Mouse (Mus musculus): ENCODE measurements at regions not wholly inside any gene's neighbourhood (a gene's known extent, or its start where the extent isn't known, plus 50 kb on each side); places are given as distances from the start of the nearest gene placed in this dataset.

DNA sequence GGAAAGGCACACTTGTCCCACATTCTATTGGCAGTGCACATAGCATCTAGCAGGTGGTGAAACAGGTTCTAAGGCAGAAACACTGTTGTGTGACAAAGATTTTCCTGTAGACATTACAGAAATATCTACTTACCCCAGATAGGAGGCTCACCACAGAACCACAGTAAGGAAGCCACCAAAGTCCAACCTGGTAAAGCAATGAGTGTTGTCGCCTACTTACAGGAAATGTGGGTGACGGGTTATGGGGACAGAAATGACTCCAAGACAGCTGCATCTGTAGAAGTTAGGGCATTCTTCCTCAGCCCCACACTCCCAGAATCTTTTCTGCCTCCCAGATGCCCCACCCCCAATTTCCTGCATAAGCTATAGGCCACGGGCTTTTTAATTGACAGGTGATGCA lies 97.6 kb upstream of the Kcnk2 start:
- Histone ChIP-seq H3K4me3 (replicated peaks; ENCODE audit: low read depth, low read length) (no peak overlapping the region), H3K27ac (no peak overlapping the region), H3K4me2 (ENCODE audit: low read length) (no peak overlapping the region), H3K4me1 (replicated peaks; ENCODE audit: insufficient read depth, low read length) (peaks cover 7% of the 10 kb centered on the region; the same call in 1 of the 2 replicates), H3K9me3 (replicated peaks; ENCODE audit: low read length) (no peaks in the 10 kb centered on the region), H3K9ac (ENCODE audit: low read depth, low read length) (no peak overlapping the region), H3K27me3 (ENCODE audit: insufficient read depth, low read length) (no peaks in the 10 kb centered on the region), H3K36me3 (ENCODE audit: insufficient read depth, low read length) (no peaks in the 10 kb centered on the region)
- TF ChIP-seq CTCF (IDR thresholded peaks at IDR 0.05; ENCODE audit: low read depth) = no peak
- 73% methylated on average over 3 of the region's 3 CpGs for WGBS
- ATAC-seq (replicated peaks; ENCODE audit: low FRiP score, low read depth) = no peak
- no peak for DNase-seq (ENCODE audit: low spot score)

- H3K9ac ChIP-seq (ENCODE audit: low read depth, low read length) = no peak overlapping the region
- H3K27ac ChIP-seq = peak overlapping the region; percentile 47; the same call in 1 of the 2 replicates
- no peak overlapping the region for H3K4me3 ChIP-seq (replicated peaks; ENCODE audit: low read depth, low read length)
- 46% methylated on average over 4 of the region's 4 CpGs for WGBS
- no peak for TF ChIP-seq CTCF (IDR thresholded peaks at IDR 0.05; ENCODE audit: low read depth)
- DNase-seq (ENCODE audit: low spot score) = no peak
- peaks cover 11% of the 10 kb centered on the region; the same call in 1 of the 2 replicates for H3K4me1 ChIP-seq (replicated peaks; ENCODE audit: insufficient read depth, low read length)
- no peaks in the 10 kb centered on the region for H3K27me3 ChIP-seq (ENCODE audit: insufficient read depth, low read length)
- no peaks in the 10 kb centered on the region for H3K36me3 ChIP-seq (ENCODE audit: insufficient read depth, low read length)
- no peak overlapping the region for H3K4me2 ChIP-seq (ENCODE audit: low read length)
- ATAC-seq (replicated peaks; ENCODE audit: low FRiP score, low read depth) = 0 out of 2 replicates have a peak, but pooled peaks have one; percentile 65
- no peaks in the 10 kb centered on the region for H3K9me3 ChIP-seq (replicated peaks; ENCODE audit: low read length)
Observed at GRCm38 (mm10) chr1:189499141-189499540, 97.1 kb upstream of the Kcnk2 start.

GRCm38 (mm10) chr1:189497031-189497430 lies 95.0 kb upstream of the Kcnk2 start:
- TF ChIP-seq CTCF (IDR thresholded peaks at IDR 0.05; ENCODE audit: low read depth) = no peak
- H3K36me3 ChIP-seq (ENCODE audit: insufficient read depth, low read length) = no peaks in the 10 kb centered on the region
- no peak overlapping the region for H3K9ac ChIP-seq (ENCODE audit: low read depth, low read length)
- H3K9me3 ChIP-seq (replicated peaks; ENCODE audit: low read length) = no peaks in the 10 kb centered on the region
- H3K4me1 ChIP-seq (replicated peaks; ENCODE audit: insufficient read depth, low read length) = peaks cover 11% of the 10 kb centered on the region; the same call in 1 of the 2 replicates
- H3K27ac ChIP-seq = no peak overlapping the region
- H3K27me3 ChIP-seq (ENCODE audit: insufficient read depth, low read length) = no peaks in the 10 kb centered on the region
- ATAC-seq (replicated peaks; ENCODE audit: low FRiP score, low read depth) (no peak), DNase-seq (ENCODE audit: low spot score) (peak; percentile 44)
- no peak overlapping the region for H3K4me2 ChIP-seq (ENCODE audit: low read length)
- H3K4me3 ChIP-seq (replicated peaks; ENCODE audit: low read depth, low read length) = no peak overlapping the region
- 61% methylated on average over 9 of the region's 9 CpGs for WGBS

DNA sequence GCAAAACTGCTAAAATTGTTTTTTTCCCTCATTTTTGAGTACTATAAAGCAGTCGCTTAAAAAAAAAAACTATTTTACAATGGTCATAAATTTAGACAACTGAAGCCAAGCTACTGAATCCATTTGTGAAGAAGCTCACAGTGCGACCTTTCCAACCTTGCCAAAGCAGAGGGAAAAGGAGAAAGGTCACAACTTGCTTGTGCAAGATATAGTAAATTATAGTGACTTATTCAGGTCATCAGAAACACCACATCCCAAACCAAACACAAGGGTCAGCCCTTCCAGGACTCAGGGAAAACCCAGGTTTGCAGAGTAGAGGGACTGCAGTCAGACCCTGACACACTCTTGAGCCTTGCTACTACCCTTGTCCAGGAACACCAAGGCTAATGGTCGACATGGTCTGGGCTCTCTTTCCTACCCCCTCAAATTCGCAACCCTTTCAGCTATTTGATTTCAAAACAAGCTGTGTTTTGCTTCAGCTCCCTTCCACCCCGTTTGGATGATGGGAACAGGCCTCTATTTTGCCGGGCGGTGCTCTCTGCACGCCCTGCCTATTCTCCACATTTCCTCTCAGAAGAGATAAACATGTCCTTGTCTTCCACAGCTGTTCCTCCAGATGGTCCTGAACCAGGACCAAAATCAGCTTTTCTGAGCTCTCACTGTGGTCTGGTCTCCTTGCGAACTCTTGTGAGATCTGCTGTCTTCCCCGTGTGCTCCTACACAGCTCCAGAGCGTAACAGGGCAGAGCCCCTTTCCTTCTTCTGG lies 93.5 kb upstream of the Kcnk2 start:
- no peaks in the 10 kb centered on the region for H3K9me3 ChIP-seq (replicated peaks; ENCODE audit: low read length)
- no peak overlapping the region for H3K9ac ChIP-seq (ENCODE audit: low read depth, low read length)
- 43% methylated on average over 11 of the region's 11 CpGs for WGBS
- peak overlapping the region; percentile 39; the same call in 1 of the 2 replicates for H3K27ac ChIP-seq
- H3K36me3 ChIP-seq (ENCODE audit: insufficient read depth, low read length) = no peaks in the 10 kb centered on the region
- H3K27me3 ChIP-seq (ENCODE audit: insufficient read depth, low read length) = no peaks in the 10 kb centered on the region
- H3K4me1 ChIP-seq (replicated peaks; ENCODE audit: insufficient read depth, low read length) = peaks cover 11% of the 10 kb centered on the region; the same call in 1 of the 2 replicates
- H3K4me3 ChIP-seq (replicated peaks; ENCODE audit: low read depth, low read length) = no peak overlapping the region
- no peak for TF ChIP-seq CTCF (IDR thresholded peaks at IDR 0.05; ENCODE audit: low read depth)
- ATAC-seq (replicated peaks; ENCODE audit: low FRiP score, low read depth) (no peak; the same call in 1 of the 2 replicates), DNase-seq (ENCODE audit: low spot score) (peak; percentile 77)
- no peak overlapping the region for H3K4me2 ChIP-seq (ENCODE audit: low read length)

DNA sequence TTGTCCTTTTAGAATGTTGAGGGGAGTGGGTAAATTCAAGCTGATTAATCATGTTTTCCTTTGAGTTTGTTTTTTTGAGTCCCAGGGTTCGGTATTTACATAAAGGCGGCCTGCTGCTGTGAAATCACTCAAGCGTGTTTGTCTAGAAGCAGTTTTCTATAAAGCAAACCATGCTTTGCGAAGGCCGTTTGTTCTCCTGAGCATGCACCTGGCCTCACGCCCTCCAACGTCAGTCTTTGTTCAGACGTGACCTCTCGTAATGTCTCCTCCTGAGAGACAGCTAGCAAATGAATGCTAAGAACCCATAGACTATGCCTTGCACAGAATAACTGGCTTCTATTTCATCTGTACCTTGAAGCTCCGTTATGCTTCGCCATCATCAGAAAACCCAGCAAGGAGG lies 92.8 kb upstream of the Kcnk2 start:
- Histone ChIP-seq H3K9me3 (replicated peaks; ENCODE audit: low read length) (no peaks in the 10 kb centered on the region), H3K4me1 (replicated peaks; ENCODE audit: insufficient read depth, low read length) (peaks cover 11% of the 10 kb centered on the region; the same call in 1 of the 2 replicates), H3K36me3 (ENCODE audit: insufficient read depth, low read length) (no peaks in the 10 kb centered on the region), H3K27me3 (ENCODE audit: insufficient read depth, low read length) (no peaks in the 10 kb centered on the region), H3K4me2 (ENCODE audit: low read length) (no peak overlapping the region), H3K9ac (ENCODE audit: low read depth, low read length) (no peak overlapping the region), H3K4me3 (replicated peaks; ENCODE audit: low read depth, low read length) (no peak overlapping the region), H3K27ac (peak overlapping the region; percentile 31; the same call in 1 of the 2 replicates)
- ATAC-seq (replicated peaks; ENCODE audit: low FRiP score, low read depth) (no peak), DNase-seq (ENCODE audit: low spot score) (peak; percentile 42)
- WGBS = 38% methylated on average over 11 of the region's 11 CpGs
- TF ChIP-seq CTCF (IDR thresholded peaks at IDR 0.05; ENCODE audit: low read depth) = no peak

- no peak overlapping the region for H3K27ac ChIP-seq
- no peaks in the 10 kb centered on the region for H3K9me3 ChIP-seq (replicated peaks; ENCODE audit: low read length)
- H3K4me3 ChIP-seq (replicated peaks; ENCODE audit: low read depth, low read length) = no peak overlapping the region
- no peak for ATAC-seq (replicated peaks; ENCODE audit: low FRiP score, low read depth)
- DNase-seq (ENCODE audit: low spot score) = peak; percentile 34
- no peaks in the 10 kb centered on the region for H3K36me3 ChIP-seq (ENCODE audit: insufficient read depth, low read length)
- no peaks in the 10 kb centered on the region for H3K27me3 ChIP-seq (ENCODE audit: insufficient read depth, low read length)
- WGBS = 84% methylated on average over 4 of the region's 4 CpGs
- H3K9ac ChIP-seq (ENCODE audit: low read depth, low read length) = no peak overlapping the region
- H3K4me2 ChIP-seq (ENCODE audit: low read length) = no peak overlapping the region
- no peaks in the 10 kb centered on the region for H3K4me1 ChIP-seq (replicated peaks; ENCODE audit: insufficient read depth, low read length)
- no peak for TF ChIP-seq CTCF (IDR thresholded peaks at IDR 0.05; ENCODE audit: low read depth)
Observed at GRCm38 (mm10) chr1:189485336-189485735, 83.3 kb upstream of the Kcnk2 start.
